Mouse (Mus musculus) heart, adult 2 months (tissue): ENCODE data around the gene B4galt3. TPM values are rescaled to one million over a fixed set of nuclear protein-coding genes. Genes with fewer than 3 reads are reported as not detected.

Source experiments
- DNase-seq, 2 experiments: peaks; one replicate each; pipeline ENCODE4 v3.0.0; 2021
- H3K27ac ChIP-seq: fragments of 200-600 bp; 2 replicates; pipeline ENCODE4 v1.8.1; 2022
- H3K27me3 ChIP-seq: fragments of 200-500 bp; 2 replicates; pipeline ENCODE4 v1.6.1; 2012; ENCODE audit warnings: mild to moderate bottlenecking, low read length, inconsistent platforms, mixed read lengths; ENCODE audit not compliant: control insufficient read depth, insufficient read depth
- H3K36me3 ChIP-seq: fragments of 200-500 bp; 2 replicates; pipeline ENCODE4 v1.6.1; 2012; ENCODE audit warnings: low read length, inconsistent platforms; ENCODE audit not compliant: control insufficient read depth, insufficient read depth
- H3K4me1 ChIP-seq: fragments of 200-500 bp; 2 replicates; pipeline ENCODE4 v1.6.1; 2011; ENCODE audit warnings: low read length; ENCODE audit not compliant: control insufficient read depth, insufficient read depth
- H3K4me3 ChIP-seq: fragments of 200-600 bp; 2 replicates; pipeline ENCODE4 v1.8.1; 2022
- H3K79me2 ChIP-seq: fragments of 200-500 bp; replicated peaks from 2 replicates; pipeline ENCODE4 v1.6.1; 2012; ENCODE audit warnings: mild to moderate bottlenecking, inconsistent platforms, low read length, moderate library complexity, mixed read lengths; ENCODE audit not compliant: control insufficient read depth, insufficient read depth
- H3K9ac ChIP-seq: fragments of 200-500 bp; 2 replicates; pipeline ENCODE4 v1.6.1; 2012; ENCODE audit warnings: low read depth, mild to moderate bottlenecking, control low read depth, inconsistent platforms, low read length, mixed read lengths
- CTCF ChIP-seq: fragments of 200-600 bp; IDR thresholded peaks from 2 replicates; pipeline ENCODE4 v1.8.1; 2022; ENCODE audit warnings: antibody characterized with exemption, mild to moderate bottlenecking, moderate library complexity
- EP300 ChIP-seq: fragments of 200-500 bp; IDR thresholded peaks from 2 replicates; pipeline ENCODE4 v1.6.1; 2011; ENCODE audit warnings: low read depth, low read length, control low read depth; ENCODE audit not compliant: insufficient read depth
- POLR2A ChIP-seq: fragments of 200-500 bp; IDR thresholded peaks from 2 replicates; pipeline ENCODE4 v1.6.1; 2011; ENCODE audit warnings: mild to moderate bottlenecking, low read depth, low read length, control low read depth; ENCODE audit not compliant: insufficient read depth
- WGBS: fragments of 180-500 bp; shearing (Covaris S2); methylation state at CpG from one replicate; pipeline ENCODE4 v1.1.7; 2018; 5-methylcytosine and 5-hydroxymethylcytosine counted together
- intact Hi-C: fragments of 180-260 bp; cut with DNase I; formaldehyde crosslinking; loops from one replicate; pipeline ENCODE4 v1.15.1; 2025
- polyA plus RNA-seq: library from polyadenylated mRNA; depleted of rRNA; stranded (reverse); fragments of >200 nt; gene quantifications from 2 replicates; pipeline ENCODE4 v1.2.3, GENCODE M21; 2012
- total RNA-seq, 2 experiments: library from RNA; stranded (reverse); gene quantifications; 2 replicates each; pipeline ENCODE4 v1.2.3; 2021

The B4galt3 gene
- total and polyA plus RNA-seq, 3 experiments, result 16.4 to 41.9 (median 17.4) TPM

- Histone ChIP-seq H3K9ac (peak within 1 kb of the TSS; percentile 97), H3K4me1 (peaks cover 6% of the 10 kb centered on the region), H3K36me3 (no peaks in the 10 kb centered on the region; the same call in 1 of the 2 replicates), H3K27ac (peak within 1 kb of the TSS; percentile 93), H3K4me3 (peak within 1 kb of the TSS; percentile 96), H3K27me3 (no peaks in the 10 kb centered on the region), H3K79me2 (no peaks in the 10 kb centered on the region; the same call in 1 of the 2 replicates)
- TF ChIP-seq POLR2A, result peak; percentile 67; the same call in 1 of the 2 replicates
- no peak for TF ChIP-seq EP300
- intact Hi-C loops, result loop anchor here (2.0 kb wide), 1 partner anchor 123 kb away; the partner anchor contains the start of gene Usf1
- peak; percentile 94 to 96 for DNase-seq
- 2% methylated on average over 49 of the region's 49 CpGs for WGBS
These were observed 17.3 kb downstream of the B4galt3 start, which contains the start of gene Usp21 for GRCm38 (mm10) chr1:171287136-171288081. Gene Usp21, minus strand, starts transcription at chr1:171287991.

DNA sequence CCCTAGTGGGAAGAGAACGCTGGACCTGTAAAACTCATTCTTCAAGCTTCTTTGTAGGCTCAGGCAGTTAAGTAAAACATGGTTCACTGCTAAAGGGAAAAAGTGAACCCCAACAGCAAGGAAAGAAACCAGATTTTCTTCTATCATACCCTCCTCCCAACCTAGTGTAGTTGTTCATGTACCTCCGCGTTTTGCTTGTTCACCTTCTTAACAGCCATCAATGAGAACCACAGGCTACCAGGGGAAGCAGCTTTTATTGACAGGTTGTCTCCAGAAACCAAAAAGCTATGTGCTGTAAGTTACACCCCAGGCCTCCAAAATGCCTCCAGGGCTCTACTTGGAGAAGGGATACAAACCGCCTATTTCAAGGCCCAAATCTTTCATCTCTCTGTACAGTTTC is 18.2 kb downstream of the B4galt3 start:
- Histone ChIP-seq H3K27me3 (no peaks in the 10 kb centered on the region), H3K79me2 (no peaks in the 10 kb centered on the region; the same call in 1 of the 2 replicates), H3K4me1 (peaks cover 6% of the 10 kb centered on the region), H3K9ac (no peak overlapping the region), H3K36me3 (peaks cover under 1% of the 10 kb centered on the region; the same call in 1 of the 2 replicates), H3K27ac (no peak overlapping the region; the same call in 1 of the 2 replicates), H3K4me3 (no peak overlapping the region; the same call in 1 of the 2 replicates)
- TF ChIP-seq POLR2A, result no peak
- no peak for TF ChIP-seq CTCF
- TF ChIP-seq EP300, result no peak
- DNase-seq, result no peak
- intact Hi-C loops, result loop anchor here (2.0 kb wide), 1 partner anchor 122 kb away; the partner anchor contains the start of gene Usf1
- 66% methylated on average over 4 of the region's 4 CpGs for WGBS

GRCm38 (mm10) chr1:171293351-171293750 is 23.2 kb downstream of the B4galt3 start:
- peaks cover 6% of the 10 kb centered on the region for H3K36me3 ChIP-seq
- DNase-seq, result no peak
- 87% methylated on average over 3 of the region's 3 CpGs for WGBS
- 0 out of 2 replicates have a peak, but pooled peaks cover 3% of the 10 kb centered on the region for H3K79me2 ChIP-seq
- H3K27ac ChIP-seq, result no peak overlapping the region
- H3K27me3 ChIP-seq, result no peaks in the 10 kb centered on the region
- peaks cover 2% of the 10 kb centered on the region for H3K4me1 ChIP-seq
- H3K4me3 ChIP-seq, result no peak overlapping the region; the same call in 1 of the 2 replicates
- TF ChIP-seq CTCF (no peak), POLR2A (no peak), EP300 (no peak)
- H3K9ac ChIP-seq, result no peak overlapping the region
- intact Hi-C loops, result no loop called here

- H3K27me3 ChIP-seq, result no peaks in the 10 kb centered on the region
- peaks cover 2% of the 10 kb centered on the region for H3K4me1 ChIP-seq
- TF ChIP-seq EP300 (no peak), POLR2A (no peak), CTCF (no peak)
- H3K27ac ChIP-seq, result peak overlapping the region; percentile 97
- H3K9ac ChIP-seq, result peak overlapping the region; percentile 79
- DNase-seq, result no peak
- intact Hi-C loops, result loop anchor here (2.0 kb wide), 1 partner anchor 35 kb away; the partner anchor contains the start of gene Dedd
- 34% methylated on average over 5 of the region's 5 CpGs for WGBS
- H3K4me3 ChIP-seq, result peak overlapping the region; percentile 81
- peaks cover 6% of the 10 kb centered on the region; the same call in 1 of the 2 replicates for H3K36me3 ChIP-seq
- H3K79me2 ChIP-seq, result 0 out of 2 replicates have a peak, but pooled peaks cover 3% of the 10 kb centered on the region
These were observed 23.8 kb downstream of the B4galt3 start for GRCm38 (mm10) chr1:171293906-171294297.

DNA sequence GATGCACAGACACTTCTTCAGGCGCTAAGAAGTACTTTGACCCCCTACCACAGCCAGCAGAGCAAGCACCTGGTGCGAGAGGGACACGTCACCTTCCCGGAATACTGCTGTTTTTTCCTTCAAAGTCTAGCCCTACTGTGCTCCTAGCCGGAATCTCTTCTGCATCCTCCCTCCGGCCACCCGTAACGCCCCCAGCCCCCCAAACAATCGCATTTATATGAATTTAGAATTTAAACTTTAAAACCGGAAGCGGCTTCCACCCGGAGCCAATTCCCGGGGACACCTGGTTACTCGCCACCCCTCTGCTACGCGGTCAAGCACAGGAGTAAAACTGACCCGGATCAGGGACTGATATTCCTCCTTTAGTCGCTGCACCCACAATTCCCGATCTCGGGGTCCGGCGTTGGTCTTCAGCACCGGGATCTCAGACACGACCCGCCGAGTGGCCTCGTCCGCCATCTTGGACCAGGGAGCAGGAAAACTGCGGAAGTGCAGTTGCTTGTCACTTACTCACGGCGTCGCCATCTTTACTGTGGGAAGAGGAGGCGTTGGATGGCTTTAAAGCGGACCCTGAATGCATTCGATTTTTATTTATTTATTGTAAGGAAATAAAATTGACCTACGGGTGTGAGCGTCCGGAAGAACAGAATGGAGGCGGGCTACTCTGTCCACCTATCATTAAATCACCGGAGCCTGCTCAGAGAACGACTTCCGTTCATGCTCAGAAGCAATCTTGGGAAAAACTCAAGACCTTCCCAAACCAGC is 24.4 kb downstream of the B4galt3 start, which contains the start of gene Ufc1:
Ufc1 (minus strand) TSS at position 727 of the 765 bp plus-strand sequence.
- H3K79me2 ChIP-seq, result 0 out of 2 replicates have a peak, but pooled peaks cover 3% of the 10 kb centered on the region
- intact Hi-C loops, result loop anchor here (2.0 kb wide), 1 partner anchor 34 kb away; the partner anchor contains the start of gene Dedd
- peak within 1 kb of the TSS; percentile 79 for H3K9ac ChIP-seq
- no peaks in the 10 kb centered on the region for H3K27me3 ChIP-seq
- peak; percentile 89 to 90 for DNase-seq
- peaks cover 6% of the 10 kb centered on the region; the same call in 1 of the 2 replicates for H3K36me3 ChIP-seq
- WGBS, result under 1% methylated on average over 42 of the region's 42 CpGs
- peaks cover 2% of the 10 kb centered on the region for H3K4me1 ChIP-seq
- peak; percentile 60 for TF ChIP-seq POLR2A
- TF ChIP-seq CTCF, result peak; percentile 64
- peak; percentile 76 for TF ChIP-seq EP300
- peak within 1 kb of the TSS; percentile 97 for H3K27ac ChIP-seq
- peak within 1 kb of the TSS; percentile 81 for H3K4me3 ChIP-seq
